Mouse (Mus musculus): ENCODE measurements around the gene Atp10a.

The Atp10a gene

DNA sequence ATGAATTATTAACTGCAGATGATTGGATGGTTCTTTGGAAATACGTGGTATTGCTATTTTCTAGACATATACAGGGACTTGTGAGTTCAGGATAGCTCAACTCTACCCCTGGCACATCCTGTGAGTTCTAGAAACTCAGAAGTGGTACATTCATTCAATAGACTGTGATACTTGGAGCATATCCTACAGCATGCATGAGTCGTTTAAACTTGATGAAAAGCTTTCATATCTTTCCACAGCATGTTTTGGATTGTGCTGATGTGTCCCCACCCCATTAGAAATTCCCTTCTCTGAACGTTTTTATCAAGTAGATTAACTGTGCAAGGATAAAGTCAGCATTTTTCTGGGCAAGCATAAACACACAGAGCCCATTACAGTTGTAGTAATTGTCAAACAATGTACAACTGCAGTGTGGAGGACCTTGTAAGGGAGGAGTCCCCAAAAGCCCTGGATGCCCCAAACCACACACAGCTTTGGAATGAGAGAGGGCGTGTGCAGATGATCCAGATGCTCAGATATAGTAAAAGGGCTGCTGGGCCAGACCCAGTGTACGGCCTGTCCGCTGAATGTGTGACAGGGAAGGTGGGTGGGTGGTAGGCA lies 35.1 kb downstream of the Atp10a start:
- DNase-seq = no peak

DNA sequence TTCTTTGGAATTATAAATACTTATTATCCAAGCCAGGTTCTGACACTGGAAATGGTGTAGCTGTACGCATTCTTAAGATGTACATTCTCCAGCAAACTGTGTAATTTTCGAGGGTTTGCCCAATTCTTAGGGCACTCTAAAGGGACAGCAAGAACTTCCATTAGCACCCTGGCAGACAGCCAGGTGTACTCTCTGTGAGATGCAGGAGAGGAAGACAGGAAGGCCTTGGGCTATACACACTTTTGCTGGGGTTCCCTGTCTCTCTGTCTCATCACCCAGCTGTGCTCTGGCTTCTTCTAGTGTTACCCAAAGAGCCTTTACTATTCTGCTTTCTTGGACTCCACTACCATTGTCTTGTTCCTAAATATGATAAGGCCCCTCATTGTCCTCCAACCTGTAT lies 36.7 kb downstream of the Atp10a start:
- no peak for DNase-seq

DNA sequence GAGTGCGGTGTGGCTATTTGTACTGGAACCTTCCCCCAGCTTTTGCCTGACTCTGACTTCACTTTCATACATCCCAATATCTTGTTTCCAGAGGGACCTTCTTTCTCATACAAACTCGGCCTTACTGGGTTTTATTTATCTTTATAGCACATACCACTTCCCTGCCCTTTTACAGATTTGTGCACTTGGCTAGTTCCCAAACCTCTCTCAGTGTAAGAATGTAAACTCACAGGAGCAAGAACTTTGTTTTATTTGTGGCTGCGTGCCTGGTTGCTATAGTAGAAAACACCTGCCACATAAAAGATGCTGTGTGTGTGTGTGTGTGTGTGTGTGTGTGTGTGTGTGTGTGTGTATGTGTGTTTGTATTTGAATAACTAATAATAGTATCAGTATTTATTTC lies 37.4 kb downstream of the Atp10a start:
- DNase-seq = no peak

DNA sequence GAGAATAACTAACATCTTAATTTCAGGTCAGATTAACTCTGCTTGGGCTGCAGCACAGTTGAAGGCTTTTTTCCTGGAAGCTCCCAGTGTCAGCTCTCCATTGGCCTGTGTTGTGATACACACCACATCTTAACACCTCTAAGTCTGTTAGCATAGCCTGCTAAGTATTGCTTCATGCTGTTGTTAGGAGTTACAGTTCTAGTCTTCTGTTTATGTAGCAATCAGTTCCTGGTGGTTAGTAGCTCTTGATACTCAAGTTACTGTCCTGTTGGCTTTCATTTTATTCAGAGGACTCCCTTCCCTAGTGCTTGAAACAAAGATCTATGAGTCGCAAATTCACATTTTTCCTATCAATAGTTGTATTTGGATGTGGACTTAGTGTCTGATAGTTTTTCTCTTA lies 39.7 kb downstream of the Atp10a start:
- no peak for DNase-seq

DNA sequence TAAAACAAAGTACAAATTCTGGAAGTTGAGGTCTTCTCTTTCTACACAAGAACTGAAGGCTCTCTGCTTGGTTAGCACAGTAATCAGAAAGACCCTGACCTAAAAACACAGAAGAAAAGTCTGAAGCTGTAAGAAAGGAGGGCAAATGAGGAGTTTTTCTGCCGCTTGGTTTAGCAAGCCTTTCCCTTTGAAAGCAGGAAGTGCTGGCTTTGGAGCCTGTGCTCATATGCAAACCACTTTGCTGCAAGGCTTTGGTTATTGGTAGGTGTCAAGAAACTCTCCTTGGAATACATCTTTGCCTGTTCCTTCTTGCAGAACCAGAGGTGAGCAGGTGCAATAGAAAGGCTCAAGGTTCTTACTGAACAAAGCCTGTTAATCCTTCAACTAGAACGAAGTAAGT lies 41.1 kb downstream of the Atp10a start:
- DNase-seq = no peak

DNA sequence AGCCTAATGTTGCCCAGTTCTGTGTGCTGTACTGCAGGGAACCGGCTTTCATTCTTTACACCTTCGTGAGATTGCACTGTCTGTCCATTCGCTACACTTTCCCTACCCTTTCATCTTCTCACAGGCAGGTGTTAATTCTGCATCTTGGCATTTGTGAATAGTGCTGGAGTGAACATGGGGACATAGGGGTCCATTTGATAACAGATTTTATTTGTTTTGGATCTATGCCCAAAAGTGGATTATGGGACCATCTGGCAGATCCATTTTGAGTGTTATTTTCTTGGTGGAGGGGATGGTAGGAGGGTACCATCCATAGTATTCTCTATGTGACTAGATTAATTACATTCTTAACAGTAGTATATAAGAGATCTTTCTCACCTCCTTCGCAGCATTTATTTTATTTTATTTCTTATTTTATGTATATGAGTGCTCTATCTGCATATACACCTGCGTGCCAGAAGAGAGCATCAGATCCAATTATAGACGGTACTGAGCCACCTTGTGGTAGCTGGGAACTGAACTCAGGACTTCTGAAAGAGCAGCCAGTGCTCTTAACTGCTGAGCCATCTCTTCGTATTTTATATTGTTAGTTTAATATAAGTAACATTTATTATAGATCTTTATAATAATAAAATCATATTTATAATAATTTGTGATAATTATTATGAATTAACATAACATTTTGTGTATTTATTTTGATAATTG lies 42.9 kb downstream of the Atp10a start:
- DNase-seq = no peak

DNA sequence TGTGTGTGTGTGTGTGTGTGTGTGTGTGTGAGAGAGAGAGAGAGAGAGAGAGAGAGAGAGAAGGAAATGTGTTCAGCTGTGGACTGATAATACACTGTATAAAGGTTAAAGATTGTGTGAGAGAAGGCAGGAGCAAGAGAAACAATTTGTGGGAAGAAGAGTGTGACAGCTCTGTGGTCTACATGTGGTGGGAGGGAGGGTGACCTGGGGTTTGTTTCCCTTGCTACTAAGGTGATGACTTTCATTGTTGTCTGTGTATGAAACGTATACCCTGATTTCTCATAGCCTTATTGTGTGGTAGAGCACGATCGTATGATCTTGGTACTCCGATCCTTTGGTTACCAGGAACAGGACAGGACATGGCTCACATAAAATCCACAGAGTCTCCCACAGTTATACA lies 45.3 kb downstream of the Atp10a start:
- no peak for DNase-seq

DNA sequence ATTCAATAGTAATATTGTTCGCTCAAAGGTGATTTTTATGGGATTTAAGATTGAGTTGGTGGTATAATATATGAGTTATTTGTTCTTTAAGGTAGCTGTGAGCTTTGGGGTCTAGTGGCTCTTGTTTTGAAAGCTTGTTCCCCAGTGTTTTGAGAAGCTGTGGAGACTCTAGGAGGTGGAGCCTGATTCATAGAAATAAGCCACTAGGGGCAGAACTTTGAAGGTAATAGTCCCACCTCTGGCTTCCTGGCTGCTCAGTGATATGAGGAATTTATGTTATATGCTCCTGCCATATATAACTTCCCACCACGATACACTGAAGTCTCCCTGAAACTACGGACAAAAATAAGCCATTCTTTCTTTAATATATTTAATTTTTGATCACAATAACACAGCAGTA lies 49.2 kb downstream of the Atp10a start:
- DNase-seq = peak; percentile 24

DNA sequence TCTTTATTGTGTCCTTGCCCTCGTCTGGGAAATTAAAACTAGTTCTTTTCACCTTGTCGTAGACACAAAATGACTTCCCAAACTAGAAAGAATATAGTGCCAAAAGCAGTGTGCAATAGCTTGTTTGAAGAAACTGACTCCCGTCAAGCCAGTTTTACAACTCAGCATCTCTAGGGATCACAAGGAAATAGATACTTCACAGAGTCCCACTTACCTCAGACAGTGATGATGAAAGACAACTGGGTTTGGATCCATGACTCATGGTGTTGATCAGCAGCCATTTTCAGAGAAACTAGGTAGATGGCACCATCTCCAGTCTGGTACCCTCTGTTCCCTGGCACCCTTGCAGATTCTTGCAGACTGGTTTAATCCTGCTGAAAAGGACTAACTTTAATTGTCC lies 53.3 kb downstream of the Atp10a start:
- peak; percentile 66 for DNase-seq

DNA sequence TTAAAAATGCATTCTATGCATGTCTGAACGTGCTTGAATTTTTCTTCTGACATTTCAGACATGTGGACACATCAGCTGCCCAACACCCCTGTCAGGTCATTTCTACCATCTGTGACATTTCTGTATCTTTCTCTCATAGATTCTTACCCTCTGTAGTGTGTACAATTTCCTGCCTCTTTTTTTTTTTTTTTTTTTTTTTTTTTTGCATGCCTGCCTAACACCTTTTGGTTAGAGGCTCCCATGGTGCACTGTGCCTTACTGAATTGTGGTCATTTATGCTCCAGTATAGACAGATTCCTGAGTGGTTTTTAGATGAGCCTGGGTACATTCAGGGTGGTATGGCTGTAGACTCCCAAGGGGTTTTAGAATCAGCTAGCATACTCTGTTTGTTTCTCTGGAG lies 54.3 kb downstream of the Atp10a start:
- DNase-seq = peak; percentile 37

DNA sequence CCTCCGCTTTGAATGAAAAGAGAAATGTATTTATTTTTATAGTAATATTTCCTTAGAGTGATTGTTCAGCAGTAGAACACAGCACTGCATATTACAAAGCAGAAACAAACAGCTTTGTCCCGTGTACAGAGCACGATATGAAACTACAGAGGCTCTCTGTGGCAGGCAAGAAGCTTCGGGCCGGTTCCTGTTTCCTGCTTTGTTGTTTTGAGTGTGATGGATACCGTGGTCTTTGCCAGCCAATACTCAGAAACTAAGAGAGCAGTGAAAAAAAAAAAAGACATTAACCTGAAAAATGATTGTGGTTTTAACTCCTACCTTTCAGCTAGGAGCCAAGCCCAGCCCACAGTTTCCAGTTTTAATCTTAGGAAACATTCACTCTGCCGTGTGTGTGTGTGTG lies 55.8 kb downstream of the Atp10a start:
- DNase-seq = peak; percentile 79

DNA sequence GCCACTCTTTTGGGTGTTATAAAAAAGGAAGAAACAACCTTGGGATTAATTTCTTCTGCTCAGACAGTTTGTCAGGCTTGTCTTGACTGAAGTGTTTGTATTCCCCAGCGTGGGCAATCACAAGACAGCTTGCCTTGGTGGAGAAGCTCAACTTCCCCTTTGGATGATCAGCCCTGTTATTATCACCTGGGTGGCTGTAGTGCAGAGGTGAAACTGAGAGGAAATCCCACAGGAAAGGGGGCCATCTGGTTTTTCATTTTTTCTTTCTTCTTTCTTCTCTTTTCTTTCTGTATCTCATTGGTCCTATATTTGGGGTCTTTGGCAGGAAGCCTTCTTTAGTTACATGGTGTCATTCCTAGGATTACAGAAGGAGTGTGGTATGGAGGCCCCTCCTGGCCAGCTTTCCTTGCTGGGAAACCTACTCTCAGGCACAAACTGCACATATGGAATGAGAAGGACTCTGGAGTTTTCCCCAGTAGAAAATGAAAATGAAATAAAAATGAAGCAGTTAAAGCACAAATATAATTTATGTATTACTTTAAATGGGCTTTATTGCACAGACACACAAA lies 59.7 kb downstream of the Atp10a start:
- DNase-seq = peak; percentile 58

DNA sequence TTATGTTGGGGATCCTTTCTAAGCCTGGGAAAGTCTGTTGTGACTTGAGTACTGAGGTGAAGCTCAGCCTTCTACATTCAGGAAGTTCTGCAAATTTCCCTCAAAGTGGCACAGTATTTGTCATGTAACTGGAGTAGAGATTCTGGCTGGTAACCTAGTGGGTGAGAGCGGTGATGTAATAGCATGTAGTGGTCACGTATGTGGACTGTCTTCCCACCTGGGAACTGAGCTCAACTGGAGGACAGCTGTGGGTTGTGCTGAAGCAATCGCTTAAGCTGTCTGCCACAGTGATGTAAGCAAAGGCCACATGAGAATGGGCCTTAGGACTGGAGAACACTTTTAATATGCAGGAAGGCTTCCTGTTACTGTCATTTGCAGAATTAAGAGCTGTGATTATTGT lies 60.7 kb downstream of the Atp10a start:
- peak; percentile 85 for DNase-seq

DNA sequence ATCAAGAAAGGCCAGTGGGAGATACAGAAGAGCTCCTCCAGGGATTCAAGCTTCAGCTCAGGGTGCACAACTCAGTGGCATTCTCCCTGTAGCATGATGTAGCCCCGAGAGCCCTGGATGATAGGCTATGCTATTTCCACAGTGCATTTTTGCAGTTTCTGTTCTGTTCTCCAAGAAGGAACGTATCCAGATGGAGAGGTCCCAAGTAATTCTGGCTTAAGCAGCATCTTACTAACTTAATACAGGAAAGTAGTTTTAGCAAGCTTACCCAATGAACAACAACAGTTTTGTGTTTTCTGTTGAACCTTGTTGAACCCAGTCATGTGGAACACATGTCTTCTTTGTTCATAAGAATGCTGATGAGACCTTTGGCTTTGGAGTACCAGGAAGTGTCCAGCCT lies 62.6 kb downstream of the Atp10a start:
- DNase-seq = no peak

DNA sequence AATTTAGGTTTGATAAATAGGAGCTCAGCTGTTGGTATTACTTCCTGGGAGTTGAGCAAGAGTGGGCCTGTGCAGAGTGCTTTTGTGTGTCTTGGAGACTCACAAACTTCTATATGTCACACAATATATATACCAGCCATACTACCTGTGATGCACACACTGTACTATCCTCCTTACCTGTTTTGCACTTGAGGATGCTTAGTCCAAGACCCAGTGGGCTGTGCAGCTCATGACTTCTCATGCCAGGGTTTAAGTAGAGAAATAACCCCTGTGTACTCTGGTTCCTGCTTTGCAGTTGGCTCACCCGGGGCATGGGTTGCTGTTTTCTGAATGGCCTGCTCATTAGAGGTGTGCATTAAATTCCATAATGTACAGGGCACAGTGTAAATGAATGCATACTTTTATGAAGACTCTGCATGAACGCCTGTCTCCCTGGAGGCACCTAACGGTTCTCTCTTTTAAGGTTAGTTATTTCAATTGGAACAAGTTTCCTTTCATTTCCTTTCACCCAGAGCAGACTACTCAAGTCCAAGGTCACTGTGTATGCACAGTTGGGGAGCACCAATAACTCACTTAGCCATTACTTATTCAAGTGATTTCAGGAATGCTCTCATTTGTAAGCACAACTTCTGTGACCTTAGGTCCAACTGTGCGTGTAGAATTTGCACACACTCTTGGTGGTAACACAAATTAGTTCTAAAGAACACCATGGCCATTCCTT lies 63.4 kb downstream of the Atp10a start:
- DNase-seq = peak; percentile 84

DNA sequence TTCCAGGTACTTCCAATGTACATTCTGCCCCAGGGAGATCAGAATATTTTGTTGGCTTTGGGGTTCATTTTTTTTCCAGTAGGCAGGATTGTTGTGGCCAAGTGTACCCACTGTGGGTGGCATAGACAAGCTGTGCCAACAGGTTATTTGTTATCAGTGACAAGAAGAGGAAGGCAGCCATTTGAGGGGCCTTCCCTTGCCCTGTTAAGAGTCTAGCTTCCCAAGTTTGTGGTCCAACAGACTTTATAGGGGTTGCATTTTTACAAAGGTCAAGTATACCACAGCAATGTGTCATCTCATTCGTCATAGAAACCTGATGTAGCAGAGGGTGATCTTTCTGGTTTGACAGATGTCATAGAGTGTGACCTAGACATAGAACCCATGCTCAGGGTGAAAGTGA lies 66.3 kb downstream of the Atp10a start:
- no peak for DNase-seq

DNA sequence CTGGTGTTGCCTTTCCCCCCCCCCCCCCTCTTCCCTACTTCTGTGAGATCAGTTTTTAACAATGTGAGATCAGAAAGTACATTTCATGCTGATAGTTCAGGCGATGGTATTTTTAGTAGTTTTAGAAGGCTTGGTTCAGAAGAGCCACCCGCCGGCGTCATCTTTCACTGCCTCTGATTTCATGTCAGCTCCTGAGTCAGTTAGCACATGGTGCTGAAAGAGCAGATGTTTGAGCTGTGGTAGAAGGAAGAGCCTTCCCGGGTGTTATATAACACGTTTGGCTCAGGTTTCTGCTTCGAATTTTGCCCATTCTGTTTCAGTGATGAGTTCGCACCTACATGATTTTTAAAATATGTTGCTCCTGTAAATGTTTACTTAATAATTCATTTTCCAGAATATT lies 74.2 kb downstream of the Atp10a start:
- DNase-seq = peak; percentile 95

DNA sequence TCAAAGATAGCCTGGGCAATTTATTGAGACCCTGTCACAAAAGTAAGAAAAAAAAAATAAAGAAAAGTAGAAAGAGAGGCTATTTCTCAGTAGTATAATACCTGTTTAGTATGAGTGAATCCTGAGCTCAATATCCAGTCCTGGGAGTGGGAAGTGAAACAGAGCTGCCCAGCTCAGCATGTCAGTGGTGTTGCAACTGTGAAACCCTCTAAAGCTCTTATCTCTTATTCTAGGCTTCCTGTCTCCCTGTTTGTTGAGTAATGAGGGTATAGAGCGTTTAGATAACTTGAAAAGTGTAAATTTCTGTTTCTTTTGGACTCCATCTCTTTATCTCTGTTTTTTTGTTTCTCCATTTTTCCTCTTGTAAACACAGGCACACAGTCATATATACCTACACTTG lies 74.9 kb downstream of the Atp10a start:
- peak; percentile 48 for DNase-seq

DNA sequence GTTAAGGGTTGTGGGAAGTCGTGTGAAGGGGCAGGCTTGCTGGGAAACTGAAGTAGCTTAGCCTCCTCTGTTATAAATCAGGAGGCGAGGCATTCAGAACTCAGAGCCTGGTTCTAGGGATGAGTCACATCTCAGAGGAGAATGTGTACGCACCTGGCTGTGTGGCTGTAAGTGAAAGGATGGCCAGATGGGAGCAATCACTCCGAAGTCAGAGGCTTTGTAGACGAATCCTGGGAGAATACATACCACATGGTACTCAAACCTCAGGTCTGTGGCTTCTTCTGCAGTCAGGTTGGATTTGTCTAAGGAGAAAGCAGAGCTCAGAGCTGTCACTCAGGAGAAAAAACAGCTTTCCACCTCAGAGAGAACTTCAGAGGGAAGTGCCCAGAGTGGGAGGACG lies 76.4 kb downstream of the Atp10a start:
- DNase-seq = peak; percentile 82

DNA sequence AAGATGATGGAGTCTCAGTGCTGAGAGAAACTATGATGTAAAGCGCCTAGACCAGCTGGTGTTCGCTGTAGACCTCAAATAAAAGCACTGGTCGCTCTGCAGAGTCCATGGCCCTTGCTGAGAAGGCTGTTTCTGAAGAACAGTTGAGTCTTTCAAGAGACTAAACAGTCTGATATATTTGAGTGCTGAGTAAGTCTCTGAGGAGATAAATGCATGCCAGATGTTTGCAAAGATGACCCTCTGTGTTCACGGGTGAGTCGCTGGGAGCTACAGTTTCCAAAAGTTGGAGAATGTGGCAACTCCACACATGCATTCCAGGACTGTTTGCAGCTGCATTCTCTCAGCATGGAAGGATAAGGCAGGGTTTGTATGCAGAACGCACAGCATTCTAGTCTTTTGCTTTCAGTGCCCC lies 77.5 kb downstream of the Atp10a start:
- peak; percentile 92 for DNase-seq

DNA sequence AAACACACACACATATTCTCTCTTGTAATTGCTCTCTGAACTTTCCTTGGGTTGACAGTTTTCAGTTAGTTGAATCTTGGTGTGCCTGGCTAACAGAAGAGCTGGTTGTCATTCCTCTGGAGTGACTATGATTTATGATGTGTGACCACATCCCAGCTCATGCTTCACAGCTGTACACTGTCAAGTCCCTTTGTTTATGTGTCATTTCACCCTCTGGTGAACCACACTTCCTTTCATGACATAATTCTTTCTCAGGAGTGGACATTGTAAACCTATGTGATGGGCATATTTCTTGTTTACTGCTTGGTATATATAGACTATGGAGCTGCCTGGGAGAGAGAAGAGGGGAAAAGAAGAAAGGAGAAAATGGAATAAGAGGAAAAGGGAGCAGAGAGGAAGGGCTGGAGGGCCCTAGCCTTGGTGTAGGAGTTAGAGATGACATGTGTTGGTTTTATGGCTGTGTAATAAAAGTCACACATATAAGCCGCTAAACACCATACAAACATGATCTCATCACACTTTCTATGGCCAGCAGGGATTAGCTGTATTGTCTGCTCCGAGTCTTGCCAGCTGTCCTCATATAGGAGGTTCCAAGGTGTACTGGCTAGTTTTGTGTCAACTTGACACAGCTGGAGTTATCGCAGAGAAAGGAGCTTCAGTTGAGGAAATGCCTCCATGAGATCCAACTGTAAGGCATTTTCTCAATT lies 81.0 kb downstream of the Atp10a start:
- DNase-seq = peak; percentile 30

DNA sequence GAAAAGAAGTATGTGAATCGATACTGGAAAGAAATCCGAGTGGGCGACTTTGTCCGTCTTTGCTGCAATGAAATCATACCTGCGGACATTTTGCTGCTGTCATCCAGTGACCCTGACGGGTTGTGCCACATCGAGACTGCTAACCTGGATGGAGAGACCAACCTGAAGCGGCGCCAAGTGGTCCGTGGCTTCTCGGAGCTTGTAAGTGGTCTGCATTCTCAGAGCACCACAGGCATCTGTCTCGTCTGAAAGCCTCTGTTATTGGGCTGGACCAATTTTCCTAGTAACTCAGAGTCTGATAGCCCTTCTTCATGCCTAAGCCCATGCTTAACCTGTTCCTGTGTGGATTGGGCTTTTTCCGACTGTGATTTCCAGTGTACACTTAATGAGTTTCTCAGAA lies 84.2 kb downstream of the Atp10a start:
- DNase-seq = peak; percentile 82

DNA sequence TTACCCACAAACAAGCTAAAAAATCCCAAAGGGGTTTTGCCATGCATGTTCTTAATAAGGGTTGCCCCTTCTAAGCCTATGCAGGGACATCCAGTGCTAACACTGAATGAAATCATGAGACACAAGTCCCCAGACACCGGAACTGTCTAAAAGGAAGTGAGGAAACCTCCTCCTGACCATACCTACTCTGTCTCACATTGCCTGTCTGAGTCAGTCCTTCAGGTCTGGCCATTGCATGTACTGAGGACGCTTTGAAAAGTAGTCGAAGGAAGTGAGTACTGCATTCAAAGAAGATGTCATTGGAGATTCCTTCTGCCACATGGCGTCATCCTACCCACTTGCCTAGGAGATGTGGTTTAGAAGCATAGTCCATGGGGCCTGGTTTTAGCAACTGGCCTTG lies 84.9 kb downstream of the Atp10a start:
- peak; percentile 55 for DNase-seq
